In the genomic region with DNA sequence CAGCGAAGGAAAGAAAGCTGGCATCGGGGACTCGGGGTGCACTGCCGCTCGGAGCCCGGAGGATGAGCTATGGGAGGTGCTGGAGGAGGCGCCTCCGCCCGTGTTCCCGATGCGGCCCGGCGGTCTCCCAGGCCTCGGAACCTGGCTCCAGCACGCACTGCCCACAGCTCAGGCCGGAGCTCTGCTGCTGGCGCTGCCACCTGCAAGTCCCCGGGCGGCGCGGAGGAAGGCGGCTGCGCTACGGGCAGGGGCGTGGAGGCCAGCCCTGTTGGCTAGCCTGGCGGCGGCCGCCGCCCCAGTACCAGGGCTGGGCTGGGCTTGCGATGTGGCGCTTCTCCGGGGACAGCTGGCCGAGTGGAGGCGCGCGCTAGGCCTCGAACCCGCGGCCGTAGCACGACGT, we compare ENCODE assay signal across 12 mouse cellular contexts. TPM values are rescaled to one million over a fixed set of nuclear protein-coding genes. Genes with fewer than 3 reads are reported as not detected.
DNase-seq lines count a peak whose midpoint lies in the region; ATAC-seq and TF ChIP-seq lines count a peak whose summit lies in the region.
"Had no signal": no experiment of that assay in that cellular context is flagged by ENCODE, and none has a peak within 500 bp of the region (broad histone marks: within the 10 kb centered on the region; RNA-seq: fewer than 3 reads in every experiment).

No protein-coding gene starts in this region.

- peak overlapping the region; percentile 40 for H3K4me2 ChIP-seq in kidney, embryonic 15.5 days
- peak overlapping the region; percentile 16; the same call in 1 of the 2 replicates for H3K4me2 ChIP-seq in embryonic facial prominence, embryonic 11.5 days (ENCODE audit: low read depth, low read length)
- peak overlapping the region; percentile 34 for H3K4me2 ChIP-seq in midbrain, embryonic 12.5 days (replicated peaks)
- H3K4me2 ChIP-seq: liver, embryonic 15.5 days had no signal

- H3K4me1 ChIP-seq in kidney, embryonic 15.5 days, result peaks cover 60% of the 10 kb centered on the region
- peaks cover 8% of the 10 kb centered on the region for H3K4me1 ChIP-seq in kidney, adult 2 months (ENCODE audit: control insufficient read depth, insufficient read depth, low read length)
- H3K4me1 ChIP-seq in embryonic facial prominence, embryonic 11.5 days (ENCODE audit: control insufficient read depth, insufficient read depth, low read length), result peaks cover 3% of the 10 kb centered on the region; the same call in 1 of the 2 replicates
- H3K4me1 ChIP-seq in hindbrain, embryonic 10.5 days (replicated peaks), result peaks cover 43% of the 10 kb centered on the region
- H3K4me1 ChIP-seq in midbrain, embryonic 12.5 days, result peaks cover 43% of the 10 kb centered on the region
- peaks cover 4% of the 10 kb centered on the region; the same call in 1 of the 2 replicates for H3K4me1 ChIP-seq in lung, adult 2 months (ENCODE audit: control insufficient read depth, insufficient read depth, low read length)

- TF ChIP-seq CTCF in kidney, adult 2 months (conservative IDR thresholded peaks at IDR 0.05; ENCODE audit: insufficient read depth, insufficient read length, low read depth, low read length), result no peak
- no peak for TF ChIP-seq CTCF in lung, adult 2 months (IDR thresholded peaks at IDR 0.05; ENCODE audit: insufficient read depth, low read length)

- WGBS in kidney, embryonic 15.5 days, result 38% methylated on average over 42 of the region's 42 CpGs
- 75% methylated on average over 42 of the region's 42 CpGs for WGBS in kidney, adult 2 months
- WGBS in embryonic facial prominence, embryonic 11.5 days, result 19% methylated on average over 42 of the region's 42 CpGs
- 15% methylated on average over 42 of the region's 42 CpGs for WGBS in hindbrain, embryonic 10.5 days
- 16% methylated on average over 42 of the region's 42 CpGs for WGBS in midbrain, embryonic 12.5 days
- 71% methylated on average over 41 of the region's 42 CpGs for WGBS in lung, adult 2 months

- H3K27me3 ChIP-seq in kidney, embryonic 15.5 days, result no peaks in the 10 kb centered on the region; the same call in 1 of the 2 replicates
- H3K27me3 ChIP-seq in kidney, adult 2 months (replicated peaks; ENCODE audit: control insufficient read depth, insufficient read depth, low read length), result no peaks in the 10 kb centered on the region
- peaks cover 6% of the 10 kb centered on the region for H3K27me3 ChIP-seq in embryonic facial prominence, embryonic 11.5 days (ENCODE audit: control insufficient read depth, insufficient read depth, low read length)
- peaks cover 41% of the 10 kb centered on the region for H3K27me3 ChIP-seq in hindbrain, embryonic 10.5 days (ENCODE audit: insufficient read depth, poor library complexity, severe bottlenecking)
- peaks cover 25% of the 10 kb centered on the region for H3K27me3 ChIP-seq in midbrain, embryonic 12.5 days
- H3K27me3 ChIP-seq: liver, embryonic 15.5 days had no signal

- no peak for TF ChIP-seq POLR2A in kidney, adult 2 months (IDR thresholded peaks at IDR 0.05; ENCODE audit: low read depth, low read length)
- no peak for TF ChIP-seq POLR2A in lung, adult 2 months (IDR thresholded peaks at IDR 0.05; ENCODE audit: borderline replicate concordance, extremely low read depth, low read depth, low read length)

- H3K36me3 ChIP-seq in kidney, embryonic 15.5 days, result peaks cover 31% of the 10 kb centered on the region
- no peaks in the 10 kb centered on the region; the same call in none of the 2 replicates for H3K36me3 ChIP-seq in kidney, adult 2 months (ENCODE audit: control insufficient read depth, insufficient read depth, low read length)
- H3K36me3 ChIP-seq in embryonic facial prominence, embryonic 11.5 days (replicated peaks; ENCODE audit: control insufficient read depth, insufficient read depth, low read depth, low read length), result peaks cover 3% of the 10 kb centered on the region
- H3K36me3 ChIP-seq in hindbrain, embryonic 10.5 days, result peaks cover 40% of the 10 kb centered on the region
- H3K36me3 ChIP-seq in midbrain, embryonic 12.5 days, result peaks cover 37% of the 10 kb centered on the region

- no peaks in the 10 kb centered on the region for H3K9me3 ChIP-seq in kidney, embryonic 15.5 days (replicated peaks)
- H3K9me3 ChIP-seq in embryonic facial prominence, embryonic 11.5 days (replicated peaks; ENCODE audit: control insufficient read depth, low read length), result no peaks in the 10 kb centered on the region
- H3K9me3 ChIP-seq in hindbrain, embryonic 10.5 days, result no peaks in the 10 kb centered on the region
- H3K9me3 ChIP-seq in midbrain, embryonic 12.5 days, result no peaks in the 10 kb centered on the region
- H3K9me3 ChIP-seq: liver, embryonic 15.5 days had no signal

- H3K4me3 ChIP-seq in kidney, embryonic 15.5 days (replicated peaks), result 0 out of 2 replicates have a peak overlapping the region, but pooled peaks have one; percentile 3
- no peak overlapping the region for H3K4me3 ChIP-seq in kidney, adult 2 months (ENCODE audit: insufficient read depth, low read depth, low read length)
- H3K4me3 ChIP-seq in embryonic facial prominence, embryonic 11.5 days (ENCODE audit: low read depth, low read length), result no peak overlapping the region
- H3K4me3 ChIP-seq in hindbrain, embryonic 10.5 days, result peak overlapping the region; percentile 37
- peak overlapping the region; percentile 22 for H3K4me3 ChIP-seq in midbrain, embryonic 12.5 days
- H3K4me3 ChIP-seq in lung, adult 2 months (replicated peaks; ENCODE audit: extremely low read depth, low read depth, low read length), result no peak overlapping the region
- H3K4me3 ChIP-seq: layer of hippocampus, adult 2 months; liver, embryonic 15.5 days had no signal

- no peak overlapping the region for H3K9ac ChIP-seq in kidney, embryonic 15.5 days
- H3K9ac ChIP-seq in embryonic facial prominence, embryonic 11.5 days (replicated peaks; ENCODE audit: low read length), result no peak overlapping the region
- H3K9ac ChIP-seq in midbrain, embryonic 12.5 days (replicated peaks), result peak overlapping the region; percentile 39; the same call in 1 of the 2 replicates
- H3K9ac ChIP-seq: liver, embryonic 15.5 days had no signal

- DNase-seq in kidney, adult 2 months, result no peak
- no peak for DNase-seq in embryonic facial prominence, embryonic 11.5 days (ENCODE audit: low spot score)
- DNase-seq in hindbrain, embryonic 10.5 days (ENCODE audit: low spot score), result peak; percentile 23
- DNase-seq in lung, adult 2 months, result no peak
- DNase-seq in adrenal gland, postnatal 25 days, result no peak
- DNase-seq: heart, postnatal 36 days had no signal

- no peak overlapping the region for H3K27ac ChIP-seq in kidney, embryonic 15.5 days
- H3K27ac ChIP-seq in kidney, adult 2 months (ENCODE audit: insufficient read depth, low read depth, low read length), result no peak overlapping the region
- no peak overlapping the region for H3K27ac ChIP-seq in embryonic facial prominence, embryonic 11.5 days (replicated peaks; ENCODE audit: low read depth, low read length)
- no peak overlapping the region for H3K27ac ChIP-seq in hindbrain, embryonic 10.5 days
- no peak overlapping the region for H3K27ac ChIP-seq in midbrain, embryonic 12.5 days (replicated peaks)
- H3K27ac ChIP-seq: layer of hippocampus, adult 2 months; liver, embryonic 15.5 days had no signal

- no peak for ATAC-seq in kidney, embryonic 15.5 days (replicated peaks; ENCODE audit: low FRiP score)
- ATAC-seq in embryonic facial prominence, embryonic 11.5 days (replicated peaks; ENCODE audit: insufficient number of reproducible peaks, low FRiP score, low TSS enrichment, low read depth), result no peak
- no peak for ATAC-seq in midbrain, embryonic 12.5 days (ENCODE audit: low FRiP score, low read depth)
- no peak for ATAC-seq in erythroid progenitor cell, adult 5-6 weeks (replicated peaks; ENCODE audit: low FRiP score, poor library complexity, severe bottlenecking)

RNA-seq across cellular contexts. Expression of gene Irgq, which starts 3.3 kb away (rescaled TPM):
- polyA plus RNA-seq in kidney, embryonic 15.5 days (2015; fragmentation: Nextera tagmentation; extraction: Ambion mirVana), result 7.4 and 8.3 TPM in 2 replicates
- 15.4 and 17.4 TPM in 2 replicates for polyA plus RNA-seq in kidney, adult 2 months (2012; rRNA removed)
- 8.0 and 8.7 TPM in 2 replicates for polyA plus RNA-seq in embryonic facial prominence, embryonic 11.5 days (2014; fragmentation: Nextera tagmentation; extraction: Ambion mirVana)
- 10.7 and 14.9 TPM in 2 replicates for polyA plus RNA-seq in hindbrain, embryonic 10.5 days (2016; fragmentation: Nextera tagmentation; extraction: Ambion mirVana)
- 30.4 and 31.5 TPM in 2 replicates for polyA plus RNA-seq in midbrain, embryonic 12.5 days (2016; fragmentation: Nextera tagmentation; extraction: Ambion mirVana)
- total RNA-seq in erythroid progenitor cell, adult 5-6 weeks (2015; ENCODE audit: low replicate concordance), result 1.1 and 1.3 TPM in 2 replicates
- 0.90 and 2.8 TPM in 2 replicates for total RNA-seq in erythroid progenitor cell, adult 5-6 weeks (2017; ENCODE audit: low replicate concordance)
- polyA plus RNA-seq in lung, adult 2 months (2012; rRNA removed), result 14.7 and 16.5 TPM in 2 replicates
- 24.5 and 29.5 TPM in 2 replicates for total RNA-seq in adrenal gland, postnatal 25 days (2021)

RNA-seq across cellular contexts. Expression of gene Pinlyp, which starts 12.1 kb away (rescaled TPM):
- polyA plus RNA-seq in kidney, embryonic 15.5 days (2015; fragmentation: Nextera tagmentation; extraction: Ambion mirVana), result 0.31 and 0.33 TPM in 2 replicates
- not detected in 2 replicates for polyA plus RNA-seq in kidney, adult 2 months (2012; rRNA removed)
- not detected in 2 replicates for polyA plus RNA-seq in embryonic facial prominence, embryonic 11.5 days (2014; fragmentation: Nextera tagmentation; extraction: Ambion mirVana)
- polyA plus RNA-seq in hindbrain, embryonic 10.5 days (2016; fragmentation: Nextera tagmentation; extraction: Ambion mirVana), result 0.26 TPM in 1 of 2 replicates, not detected in the other
- not detected in 2 replicates for polyA plus RNA-seq in midbrain, embryonic 12.5 days (2016; fragmentation: Nextera tagmentation; extraction: Ambion mirVana)
- total RNA-seq in erythroid progenitor cell, adult 5-6 weeks (2015; ENCODE audit: low replicate concordance), result not detected in 2 replicates
- total RNA-seq in erythroid progenitor cell, adult 5-6 weeks (2017; ENCODE audit: low replicate concordance), result not detected in 2 replicates
- 0.15 and 24.2 TPM in 2 replicates for polyA plus RNA-seq in lung, adult 2 months (2012; rRNA removed)
- total RNA-seq in adrenal gland, postnatal 25 days (2021), result not detected in 2 replicates
- total RNA-seq: heart, postnatal 36 days; layer of hippocampus, adult 2 months; monocyte, adult 5-6 weeks had no signal
- polyA plus RNA-seq: liver, embryonic 15.5 days had no signal

RNA-seq across cellular contexts. Expression of gene Xrcc1, which starts 12.3 kb away (rescaled TPM):
- polyA plus RNA-seq in kidney, embryonic 15.5 days (2015; fragmentation: Nextera tagmentation; extraction: Ambion mirVana), result 117 and 137 TPM in 2 replicates
- 29.0 and 31.2 TPM in 2 replicates for polyA plus RNA-seq in kidney, adult 2 months (2012; rRNA removed)
- polyA plus RNA-seq in embryonic facial prominence, embryonic 11.5 days (2014; fragmentation: Nextera tagmentation; extraction: Ambion mirVana), result 99.0 and 111 TPM in 2 replicates
- 132 and 160 TPM in 2 replicates for polyA plus RNA-seq in hindbrain, embryonic 10.5 days (2016; fragmentation: Nextera tagmentation; extraction: Ambion mirVana)
- 89.8 and 101 TPM in 2 replicates for polyA plus RNA-seq in midbrain, embryonic 12.5 days (2016; fragmentation: Nextera tagmentation; extraction: Ambion mirVana)
- 37.1 and 39.4 TPM in 2 replicates for total RNA-seq in erythroid progenitor cell, adult 5-6 weeks (2015; ENCODE audit: low replicate concordance)
- total RNA-seq in erythroid progenitor cell, adult 5-6 weeks (2017; ENCODE audit: low replicate concordance), result 36.7 and 62.5 TPM in 2 replicates
- polyA plus RNA-seq in lung, adult 2 months (2012; rRNA removed), result 36.9 and 40.5 TPM in 2 replicates
- total RNA-seq in adrenal gland, postnatal 25 days (2021), result 38.0 and 51.2 TPM in 2 replicates

RNA-seq across cellular contexts. Expression of gene AC161166.1, which starts 21.6 kb away (rescaled TPM):
- polyA plus RNA-seq in kidney, embryonic 15.5 days (2015; fragmentation: Nextera tagmentation; extraction: Ambion mirVana), result 0.48 and 0.68 TPM in 2 replicates
- polyA plus RNA-seq in kidney, adult 2 months (2012; rRNA removed), result not detected in 2 replicates
- 0.25 and 0.32 TPM in 2 replicates for polyA plus RNA-seq in embryonic facial prominence, embryonic 11.5 days (2014; fragmentation: Nextera tagmentation; extraction: Ambion mirVana)
- 1.1 TPM in 2 replicates for polyA plus RNA-seq in hindbrain, embryonic 10.5 days (2016; fragmentation: Nextera tagmentation; extraction: Ambion mirVana)
- 2.1 and 2.3 TPM in 2 replicates for polyA plus RNA-seq in midbrain, embryonic 12.5 days (2016; fragmentation: Nextera tagmentation; extraction: Ambion mirVana)
- not detected in 2 replicates for total RNA-seq in erythroid progenitor cell, adult 5-6 weeks (2015; ENCODE audit: low replicate concordance)
- not detected in 2 replicates for total RNA-seq in erythroid progenitor cell, adult 5-6 weeks (2017; ENCODE audit: low replicate concordance)
- not detected in 2 replicates for polyA plus RNA-seq in lung, adult 2 months (2012; rRNA removed)
- total RNA-seq in adrenal gland, postnatal 25 days (2021), result not detected in 2 replicates
- total RNA-seq: heart, postnatal 36 days; layer of hippocampus, adult 2 months; monocyte, adult 5-6 weeks had no signal
- polyA plus RNA-seq: liver, embryonic 15.5 days had no signal

RNA-seq across cellular contexts. Expression of gene Zfp428, which starts 27.0 kb away (rescaled TPM):
- polyA plus RNA-seq in kidney, embryonic 15.5 days (2015; fragmentation: Nextera tagmentation; extraction: Ambion mirVana), result 61.6 and 66.6 TPM in 2 replicates
- 9.5 and 17.1 TPM in 2 replicates for polyA plus RNA-seq in kidney, adult 2 months (2012; rRNA removed)
- 52.5 and 58.0 TPM in 2 replicates for polyA plus RNA-seq in embryonic facial prominence, embryonic 11.5 days (2014; fragmentation: Nextera tagmentation; extraction: Ambion mirVana)
- polyA plus RNA-seq in hindbrain, embryonic 10.5 days (2016; fragmentation: Nextera tagmentation; extraction: Ambion mirVana), result 109 and 150 TPM in 2 replicates
- 163 and 178 TPM in 2 replicates for polyA plus RNA-seq in midbrain, embryonic 12.5 days (2016; fragmentation: Nextera tagmentation; extraction: Ambion mirVana)
- total RNA-seq in erythroid progenitor cell, adult 5-6 weeks (2015; ENCODE audit: low replicate concordance), result 0.84 TPM in 1 of 2 replicates, not detected in the other
- 2.0 TPM in 1 of 2 replicates, not detected in the other for total RNA-seq in erythroid progenitor cell, adult 5-6 weeks (2017; ENCODE audit: low replicate concordance)
- polyA plus RNA-seq in lung, adult 2 months (2012; rRNA removed), result 7.1 and 12.1 TPM in 2 replicates
- 6.2 and 7.0 TPM in 2 replicates for total RNA-seq in adrenal gland, postnatal 25 days (2021)

Comparison
In these comparisons a context has a peak if more than half of its experiments do, and no peak if none do; other contexts are left out.
1. H3K4me3 ChIP-seq: peak in kidney, embryonic 15.5 days (single experiment), hindbrain, embryonic 10.5 days (single experiment) and midbrain, embryonic 12.5 days (single experiment); none in kidney, adult 2 months (single experiment), embryonic facial prominence, embryonic 11.5 days (single experiment) and lung, adult 2 months (single experiment).
2. Peak in every context shown above with its lines, with median percentiles within 50 percentile points of each other: H3K4me2 ChIP-seq.